Mouse (Mus musculus) forebrain, embryonic 15.5 days (tissue): ENCODE results near the gene Fbxl5. TPM values are rescaled to one million over a fixed set of nuclear protein-coding genes. Genes with fewer than 3 reads are reported as not detected.

Source experiments
- ATAC-seq: fragments of 200-750 bp; cut with Nextera tagmentation; replicated peaks from 2 replicates; pipeline ENCODE4 v1.8.0; 2017; ENCODE audit warnings: mild to moderate bottlenecking, moderate TSS enrichment, moderate library complexity
- H3K27ac ChIP-seq: fragments of 300-500 bp; sonication (generic); replicated peaks from 2 replicates; pipeline ENCODE4 v1.5.1; 2015; ENCODE audit warnings: mild to moderate bottlenecking, inconsistent platforms
- H3K27me3 ChIP-seq: fragments of 300-500 bp; sonication (generic); 2 replicates; pipeline ENCODE4 v1.6.1; 2015; ENCODE audit warnings: inconsistent platforms
- H3K36me3 ChIP-seq: fragments of 300-500 bp; sonication (generic); 2 replicates; pipeline ENCODE4 v1.6.1; 2015; ENCODE audit warnings: mild to moderate bottlenecking, inconsistent platforms
- H3K4me1 ChIP-seq: fragments of 300-500 bp; sonication (generic); 2 replicates; pipeline ENCODE4 v1.6.1; 2015; ENCODE audit warnings: inconsistent platforms
- H3K4me2 ChIP-seq: fragments of 300-500 bp; sonication (generic); replicated peaks from 2 replicates; pipeline ENCODE4 v1.6.1; 2015; ENCODE audit warnings: mild to moderate bottlenecking, inconsistent platforms
- H3K4me3 ChIP-seq: fragments of 300-500 bp; sonication (generic); 2 replicates; pipeline ENCODE4 v1.5.1; 2015; ENCODE audit warnings: mild to moderate bottlenecking, inconsistent platforms
- H3K9ac ChIP-seq: fragments of 300-500 bp; sonication (generic); replicated peaks from 2 replicates; pipeline ENCODE4 v1.6.1; 2015; ENCODE audit warnings: mild to moderate bottlenecking, inconsistent platforms
- H3K9me3 ChIP-seq: fragments of 300-500 bp; sonication (generic); 2 replicates; pipeline ENCODE4 v1.6.1; 2016; ENCODE audit warnings: inconsistent platforms
- WGBS: fragments of 180-500 bp; shearing (Covaris S2); methylation state at CpG from one replicate; pipeline ENCODE4 v1.1.7; 2015; ENCODE audit warnings: mixed read lengths; 5-methylcytosine and 5-hydroxymethylcytosine counted together
- polyA plus RNA-seq: library from polyadenylated mRNA; unstranded; fragments of >200 nt; fragmentation: Nextera tagmentation; extraction: Ambion mirVana; gene quantifications from 2 replicates; pipeline ENCODE4 v1.2.1, GENCODE M21; 2015

Fbxl5 gene
- polyA plus RNA-seq, 1 experiment from 2014 or later: 75.7 TPM

- Histone ChIP-seq H3K9ac (no peak overlapping the region), H3K4me3 (no peak overlapping the region), H3K36me3 (peaks cover 30% of the 10 kb centered on the region), H3K27me3 (no peaks in the 10 kb centered on the region), H3K9me3 (no peaks in the 10 kb centered on the region), H3K4me1 (peaks cover 4% of the 10 kb centered on the region), H3K4me2 (no peak overlapping the region), H3K27ac (no peak overlapping the region)
- 92% methylated on average over 3 of the region's 3 CpGs for WGBS
- no peak for ATAC-seq
Measured at GRCm38 (mm10) chr5:43771555-43771954, 49.9 kb downstream of the Fbxl5 start.

- WGBS: 89% methylated on average over 3 of the region's 3 CpGs
- no peak overlapping the region for H3K9ac ChIP-seq
- H3K9me3 ChIP-seq: no peaks in the 10 kb centered on the region
- peaks cover 32% of the 10 kb centered on the region for H3K36me3 ChIP-seq
- no peak for ATAC-seq
- H3K4me3 ChIP-seq: no peak overlapping the region
- H3K4me2 ChIP-seq: no peak overlapping the region
- H3K4me1 ChIP-seq: no peaks in the 10 kb centered on the region
- H3K27ac ChIP-seq: no peak overlapping the region
- H3K27me3 ChIP-seq: no peaks in the 10 kb centered on the region
Measured at GRCm38 (mm10) chr5:43770618-43771354, 50.7 kb downstream of the Fbxl5 start.

GRCm38 (mm10) chr5:43749092-43749491 is 72.3 kb downstream of the Fbxl5 start:
- Histone ChIP-seq H3K9me3 (no peaks in the 10 kb centered on the region), H3K4me3 (no peak overlapping the region), H3K4me2 (no peak overlapping the region), H3K9ac (no peak overlapping the region), H3K27me3 (no peaks in the 10 kb centered on the region), H3K36me3 (peaks cover 11% of the 10 kb centered on the region; the same call in 1 of the 2 replicates), H3K27ac (no peak overlapping the region), H3K4me1 (no peaks in the 10 kb centered on the region)
- ATAC-seq: no peak
- 83% methylated on average over 3 of the region's 3 CpGs for WGBS

- Histone ChIP-seq H3K4me3 (no peak overlapping the region), H3K27me3 (no peaks in the 10 kb centered on the region), H3K9ac (no peak overlapping the region), H3K36me3 (peaks cover 15% of the 10 kb centered on the region; the same call in 1 of the 2 replicates), H3K9me3 (no peaks in the 10 kb centered on the region), H3K27ac (no peak overlapping the region), H3K4me2 (no peak overlapping the region), H3K4me1 (no peaks in the 10 kb centered on the region)
- no peak for ATAC-seq
- 87% methylated on average over 4 of the region's 4 CpGs for WGBS
Measured at GRCm38 (mm10) chr5:43748039-43748438, 73.4 kb downstream of the Fbxl5 start.

GRCm38 (mm10) chr5:43745156-43745555 is 76.3 kb downstream of the Fbxl5 start:
- Histone ChIP-seq H3K36me3 (peaks cover 22% of the 10 kb centered on the region; the same call in 1 of the 2 replicates), H3K27me3 (no peaks in the 10 kb centered on the region), H3K4me2 (no peak overlapping the region), H3K9me3 (no peaks in the 10 kb centered on the region), H3K9ac (no peak overlapping the region), H3K4me3 (no peak overlapping the region), H3K4me1 (no peaks in the 10 kb centered on the region), H3K27ac (no peak overlapping the region)
- 70% methylated on average over 5 of the region's 5 CpGs for WGBS
- no peak for ATAC-seq

DNA sequence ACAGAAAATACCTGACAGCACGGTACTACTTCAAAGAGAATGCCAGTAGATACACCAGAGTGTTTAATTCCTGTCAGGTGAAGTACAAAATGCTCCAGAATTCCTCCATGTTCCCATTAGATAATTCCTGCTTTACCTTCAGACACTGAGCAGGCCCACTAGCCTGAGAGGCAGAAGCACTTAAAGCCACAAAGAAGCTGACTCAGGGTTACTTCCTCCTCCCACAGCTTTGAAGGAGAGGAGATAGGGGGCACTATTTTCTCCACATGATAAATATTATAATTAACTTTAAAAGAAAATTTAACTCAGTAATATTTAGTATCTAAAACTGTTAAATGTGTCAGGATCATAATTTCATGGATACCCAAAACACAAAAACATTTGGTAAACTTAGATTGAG is 77.3 kb downstream of the Fbxl5 start:
- no peaks in the 10 kb centered on the region for H3K4me1 ChIP-seq
- ATAC-seq: no peak
- WGBS: 98% methylated on average over 1 of the region's 1 CpGs

GRCm38 (mm10) chr5:43732381-43732780 is 89.1 kb downstream of the Fbxl5 start:
- Histone ChIP-seq H3K9me3 (no peaks in the 10 kb centered on the region), H3K27me3 (no peaks in the 10 kb centered on the region), H3K4me3 (no peak overlapping the region), H3K27ac (no peak overlapping the region), H3K36me3 (peaks cover 5% of the 10 kb centered on the region), H3K9ac (no peak overlapping the region), H3K4me1 (no peaks in the 10 kb centered on the region), H3K4me2 (no peak overlapping the region)
- WGBS: 79% methylated on average over 8 of the region's 8 CpGs
- no peak for ATAC-seq

More for the DNA sequence above, 77.3 kb downstream of the Fbxl5 start:
- H3K4me3 ChIP-seq: no peak overlapping the region
- H3K9ac ChIP-seq: no peak overlapping the region
- H3K27me3 ChIP-seq: no peaks in the 10 kb centered on the region
- H3K36me3 ChIP-seq: peaks cover 21% of the 10 kb centered on the region; the same call in 1 of the 2 replicates
- no peak overlapping the region for H3K27ac ChIP-seq
- H3K4me2 ChIP-seq: no peak overlapping the region
- H3K9me3 ChIP-seq: no peaks in the 10 kb centered on the region

DNA sequence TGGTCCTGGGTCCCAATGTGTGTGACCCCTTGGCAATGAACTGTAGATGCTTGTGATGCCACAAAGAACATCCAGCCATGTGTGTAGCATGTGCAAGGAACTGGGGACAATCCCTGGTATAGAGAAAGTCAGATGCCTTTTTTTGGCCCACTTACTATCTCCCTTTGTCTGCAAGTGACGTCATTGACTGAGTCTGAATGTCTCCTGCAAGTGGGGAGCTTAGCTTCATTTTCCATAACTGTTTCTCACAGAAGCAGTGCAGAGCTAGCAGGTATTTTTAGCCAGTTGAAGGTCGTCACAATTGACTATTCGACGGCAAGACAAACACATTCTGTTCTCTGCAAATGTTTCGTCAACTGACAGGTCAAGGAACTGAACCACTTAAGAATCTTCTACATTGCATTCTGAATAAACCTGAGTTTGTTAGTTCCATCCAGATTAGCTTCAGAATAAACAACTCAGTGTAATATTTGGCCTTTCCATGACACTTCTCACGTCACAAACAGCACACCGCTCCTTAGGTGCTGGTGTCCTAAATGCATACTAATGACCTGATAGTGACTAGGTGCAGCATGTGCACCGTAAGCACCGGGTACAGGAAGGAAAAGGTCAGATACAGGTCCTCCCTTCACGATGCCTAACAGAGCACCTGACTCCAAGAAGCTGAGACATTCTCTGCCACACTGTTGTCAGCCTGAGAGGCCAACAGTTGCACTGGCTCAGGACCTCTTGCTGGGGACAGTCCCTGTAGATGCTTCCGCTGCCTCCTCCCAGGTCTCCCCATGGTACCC is 92.9 kb downstream of the Fbxl5 start:
- no peak for ATAC-seq
- Histone ChIP-seq H3K4me2 (no peak overlapping the region), H3K4me3 (no peak overlapping the region), H3K36me3 (0 out of 2 replicates have a peak, but pooled peaks cover 4% of the 10 kb centered on the region), H3K4me1 (no peaks in the 10 kb centered on the region), H3K9ac (no peak overlapping the region), H3K27ac (no peak overlapping the region), H3K27me3 (no peaks in the 10 kb centered on the region), H3K9me3 (no peaks in the 10 kb centered on the region)
- WGBS: 80% methylated on average over 11 of the region's 11 CpGs

- H3K27ac ChIP-seq: no peak overlapping the region
- no peak overlapping the region for H3K4me3 ChIP-seq
- no peak overlapping the region for H3K4me2 ChIP-seq
- 86% methylated on average over 7 of the region's 7 CpGs for WGBS
- H3K9me3 ChIP-seq: no peaks in the 10 kb centered on the region
- no peak overlapping the region for H3K9ac ChIP-seq
- no peak for ATAC-seq
- H3K36me3 ChIP-seq: peaks cover 10% of the 10 kb centered on the region; the same call in 1 of the 2 replicates
- H3K4me1 ChIP-seq: no peaks in the 10 kb centered on the region
- no peaks in the 10 kb centered on the region for H3K27me3 ChIP-seq
Measured at GRCm38 (mm10) chr5:43723830-43724229, 97.6 kb downstream of the Fbxl5 start.

GRCm38 (mm10) chr5:43722452-43722783 is 99.0 kb downstream of the Fbxl5 start:
- WGBS: 93% methylated on average over 6 of the region's 6 CpGs
- Histone ChIP-seq H3K27me3 (no peaks in the 10 kb centered on the region), H3K4me3 (no peak overlapping the region), H3K4me2 (no peak overlapping the region), H3K4me1 (no peaks in the 10 kb centered on the region), H3K27ac (no peak overlapping the region), H3K9me3 (no peaks in the 10 kb centered on the region), H3K9ac (no peak overlapping the region), H3K36me3 (peaks cover 13% of the 10 kb centered on the region; the same call in 1 of the 2 replicates)
- no peak for ATAC-seq

GRCm38 (mm10) chr5:43721538-43722451 is 99.6 kb downstream of the Fbxl5 start:
- no peaks in the 10 kb centered on the region for H3K9me3 ChIP-seq
- peaks cover 13% of the 10 kb centered on the region; the same call in 1 of the 2 replicates for H3K36me3 ChIP-seq
- no peak for ATAC-seq
- H3K4me1 ChIP-seq: no peaks in the 10 kb centered on the region
- no peak overlapping the region for H3K27ac ChIP-seq
- H3K27me3 ChIP-seq: no peaks in the 10 kb centered on the region
- H3K9ac ChIP-seq: no peak overlapping the region
- H3K4me2 ChIP-seq: no peak overlapping the region
- WGBS: 80% methylated on average over 5 of the region's 5 CpGs
- no peak overlapping the region for H3K4me3 ChIP-seq

- no peak overlapping the region for H3K4me2 ChIP-seq
- H3K27ac ChIP-seq: no peak overlapping the region
- no peaks in the 10 kb centered on the region for H3K4me1 ChIP-seq
- no peak overlapping the region for H3K9ac ChIP-seq
- H3K27me3 ChIP-seq: no peaks in the 10 kb centered on the region
- H3K4me3 ChIP-seq: no peak overlapping the region
- H3K9me3 ChIP-seq: no peaks in the 10 kb centered on the region
- peaks cover 30% of the 10 kb centered on the region for H3K36me3 ChIP-seq
- no peak for ATAC-seq
Measured at GRCm38 (mm10) chr5:43699240-43699639, 122.2 kb downstream of the Fbxl5 start.
